ENCODE assay signal across 19 mouse cellular contexts in genomic region chr14:119813898-119814297, GRCm38 (mm10).
DNase-seq lines count a peak whose midpoint lies in the region; ATAC-seq and TF ChIP-seq lines count a peak whose summit lies in the region.
"Had no signal": no experiment of that assay in that cellular context is flagged by ENCODE, and none has a peak within 500 bp of the region (broad histone marks: within the 10 kb centered on the region; RNA-seq: fewer than 3 reads in every experiment).

No protein-coding gene starts in this region.

- no peaks in the 10 kb centered on the region for H3K9me3 ChIP-seq in intestine, embryonic 15.5 days
- H3K9me3 ChIP-seq in intestine, postnatal 0 days (ENCODE audit: control insufficient read depth), result no peaks in the 10 kb centered on the region
- no peaks in the 10 kb centered on the region for H3K9me3 ChIP-seq in intestine, embryonic 16.5 days (ENCODE audit: control insufficient read depth, low read length)

- DNase-seq in frontal cortex, postnatal 36 days (ENCODE audit: low spot score in 2 of 2), result no peak
- DNase-seq: adrenal gland, adult 2 months; adrenal gland, adult 8-10 months; adrenal gland, postnatal 10 days; adrenal gland, postnatal 14 days; adrenal gland, postnatal 25 days; adrenal gland, postnatal 36 days; B cell, adult 2 months; cerebellum, adult 11 months; cerebellum, adult 11-12 months; cerebellum, adult 18-20 months had no signal

- H3K4me3 ChIP-seq in intestine, embryonic 15.5 days (replicated peaks), result no peak overlapping the region
- H3K4me3 ChIP-seq in intestine, postnatal 0 days (ENCODE audit: low read depth, low read length), result no peak overlapping the region
- no peak overlapping the region for H3K4me3 ChIP-seq in intestine, embryonic 16.5 days (ENCODE audit: low read length)

- no peaks in the 10 kb centered on the region for H3K27me3 ChIP-seq in intestine, embryonic 15.5 days (replicated peaks)
- no peaks in the 10 kb centered on the region for H3K27me3 ChIP-seq in intestine, postnatal 0 days (replicated peaks; ENCODE audit: control insufficient read depth, insufficient read depth, low read length)
- no peaks in the 10 kb centered on the region for H3K27me3 ChIP-seq in intestine, embryonic 16.5 days (replicated peaks; ENCODE audit: control insufficient read depth, insufficient read depth, low read length)
- H3K27me3 ChIP-seq: CH12.LX had no signal

- peak; percentile 62 for ATAC-seq in intestine, embryonic 15.5 days
- ATAC-seq in intestine, postnatal 0 days, result no peak
- ATAC-seq in intestine, embryonic 16.5 days, result peak; percentile 65; the same call in 1 of the 2 replicates
- ATAC-seq: activated CD4-positive, CD25-positive, alpha-beta regulatory T cell, adult 4 months; CD4-positive, CD25-positive, alpha-beta regulatory T cell, adult 4 months; Patski had no signal

- WGBS in intestine, embryonic 15.5 days, result 70% methylated on average over 4 of the region's 4 CpGs
- 40% methylated on average over 4 of the region's 4 CpGs for WGBS in intestine, postnatal 0 days
- WGBS in intestine, embryonic 16.5 days, result 67% methylated on average over 4 of the region's 4 CpGs

- no peak for TF ChIP-seq CTCF in intestine, postnatal 0 days (IDR thresholded peaks at IDR 0.05; ENCODE audit: low read depth)

- no peak overlapping the region for H3K9ac ChIP-seq in intestine, embryonic 15.5 days
- H3K9ac ChIP-seq in intestine, postnatal 0 days (ENCODE audit: low read depth, low read length), result no peak overlapping the region
- no peak overlapping the region for H3K9ac ChIP-seq in intestine, embryonic 16.5 days (ENCODE audit: low read depth, low read length)

- H3K4me1 ChIP-seq in intestine, embryonic 15.5 days (replicated peaks), result no peaks in the 10 kb centered on the region
- no peaks in the 10 kb centered on the region for H3K4me1 ChIP-seq in intestine, postnatal 0 days (replicated peaks; ENCODE audit: control insufficient read depth, insufficient read depth, low read length)
- H3K4me1 ChIP-seq in intestine, embryonic 16.5 days (ENCODE audit: control insufficient read depth, insufficient read depth, low read length), result no peaks in the 10 kb centered on the region

- no peak overlapping the region for H3K4me2 ChIP-seq in intestine, embryonic 15.5 days (replicated peaks)
- H3K4me2 ChIP-seq in intestine, postnatal 0 days (replicated peaks; ENCODE audit: low read depth), result no peak overlapping the region
- no peak overlapping the region for H3K4me2 ChIP-seq in intestine, embryonic 16.5 days (ENCODE audit: low read depth, low read length)

- H3K36me3 ChIP-seq in intestine, embryonic 15.5 days, result no peaks in the 10 kb centered on the region
- no peaks in the 10 kb centered on the region for H3K36me3 ChIP-seq in intestine, postnatal 0 days (ENCODE audit: control insufficient read depth, insufficient read depth)
- H3K36me3 ChIP-seq in intestine, embryonic 16.5 days (ENCODE audit: control insufficient read depth, insufficient read depth, low read length), result no peaks in the 10 kb centered on the region
- H3K36me3 ChIP-seq: G1E had no signal

- H3K27ac ChIP-seq in intestine, embryonic 15.5 days, result no peak overlapping the region
- H3K27ac ChIP-seq in intestine, postnatal 0 days (ENCODE audit: low read depth, low read length), result no peak overlapping the region
- no peak overlapping the region for H3K27ac ChIP-seq in intestine, embryonic 16.5 days (ENCODE audit: low read length)
